Mouse (Mus musculus): ENCODE measurements around the gene Cntnap2.

DNA sequence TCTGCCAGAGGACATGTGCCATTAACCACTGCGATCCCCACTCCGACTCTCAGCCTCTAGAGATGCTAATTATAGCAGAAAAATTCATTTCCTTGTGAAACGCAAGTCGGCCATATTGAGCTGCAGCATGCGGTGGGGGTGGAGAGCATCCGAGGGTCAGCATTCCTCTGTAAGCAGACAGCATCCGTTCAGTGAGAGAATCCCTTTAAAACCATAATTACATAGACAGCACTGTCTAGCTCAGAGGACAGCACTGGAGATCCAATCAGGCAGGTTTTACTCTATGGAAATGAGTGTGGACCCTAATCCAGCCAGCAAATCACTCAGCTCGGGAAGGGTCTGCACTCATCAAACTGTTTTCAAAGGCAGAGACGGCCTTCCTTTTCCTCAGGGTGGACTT, 2133.3 kb downstream of the Cntnap2 start:
- no peak for TF ChIP-seq CTCF (IDR thresholded peaks at IDR 0.05)
- TF ChIP-seq EP300 (IDR thresholded peaks at IDR 0.05; ENCODE audit: insufficient read depth, low read depth, low read length): no peak
- no peak for TF ChIP-seq POLR2A (IDR thresholded peaks at IDR 0.05; ENCODE audit: insufficient read depth, low read depth, low read length)

Data from heart, adult 2 months (tissue).